Mouse (Mus musculus): ENCODE measurements around the gene Zbtb8os.

GRCm38 (mm10) chr4:129288067-129288466, 47.4 kb upstream of the Zbtb8os start:
- TF ChIP-seq EP300 (IDR thresholded peaks at IDR 0.05; ENCODE audit: low read depth) (no peak), CTCF (IDR thresholded peaks at IDR 0.05; ENCODE audit: low read depth) (no peak)

Measured in liver, embryonic 14.5 days (tissue).